Mouse (Mus musculus): ENCODE measurements around the gene S1pr5.
"Not testable (repeated sequence)": the region's sequence is repeated elsewhere in the genome, so short reads cannot be mapped to it uniquely, and the experiment has no call there.

S1pr5 gene

GRCm38 (mm10) chr9:21265611-21266010, 17.4 kb upstream of the S1pr5 start:
- no peak for DNase-seq

GRCm38 (mm10) chr9:21265000-21265561, 16.8 kb upstream of the S1pr5 start, which contains the start of gene Atg4d:
Atg4d (plus strand) TSS chr9:21265293.
- DNase-seq = peak; percentile 99

GRCm38 (mm10) chr9:21264272-21264999, 16.2 kb upstream of the S1pr5 start:
- DNase-seq = no peak

GRCm38 (mm10) chr9:21261831-21262230, 13.6 kb upstream of the S1pr5 start:
- DNase-seq = no peak

GRCm38 (mm10) chr9:21260491-21261040, 12.3 kb upstream of the S1pr5 start:
- no peak for DNase-seq

- DNase-seq = not testable (repeated sequence)
Measured at GRCm38 (mm10) chr9:21256349-21256748, 8.1 kb upstream of the S1pr5 start.

GRCm38 (mm10) chr9:21254690-21255089, 6.4 kb upstream of the S1pr5 start:
- DNase-seq = no peak

GRCm38 (mm10) chr9:21251116-21251735, 3.0 kb upstream of the S1pr5 start:
- no peak for DNase-seq

- DNase-seq = no peak
Measured at GRCm38 (mm10) chr9:21250509-21250908, 2.3 kb upstream of the S1pr5 start.

- DNase-seq = no peak
Measured at GRCm38 (mm10) chr9:21249629-21250508, 1.6 kb upstream of the S1pr5 start.

GRCm38 (mm10) chr9:21246342-21246741, 1.9 kb downstream of the S1pr5 start:
- DNase-seq = peak in 1 of 2 experiments; percentile 30

GRCm38 (mm10) chr9:21245113-21245487, 3.1 kb downstream of the S1pr5 start:
- no peak for DNase-seq

GRCm38 (mm10) chr9:21244428-21245112, 3.7 kb downstream of the S1pr5 start:
- DNase-seq = peak in 1 of 2 experiments; percentile 37

GRCm38 (mm10) chr9:21243826-21244427, 4.3 kb downstream of the S1pr5 start:
- DNase-seq = no peak

- DNase-seq = peak; percentile 76 to 88
Measured at GRCm38 (mm10) chr9:21241343-21241742, 6.9 kb downstream of the S1pr5 start.

GRCm38 (mm10) chr9:21239465-21239848, 8.8 kb downstream of the S1pr5 start:
- no peak for DNase-seq

GRCm38 (mm10) chr9:21238733-21239464, 9.3 kb downstream of the S1pr5 start, which contains the start of gene Keap1:
Keap1 (minus strand) TSS chr9:21239361.
- peak; percentile 88 to 91 for DNase-seq

- peak in 1 of 2 experiments; percentile 21 for DNase-seq
Measured at GRCm38 (mm10) chr9:21238004-21238732, 10.1 kb downstream of the S1pr5 start.

GRCm38 (mm10) chr9:21237368-21238003, 10.8 kb downstream of the S1pr5 start:
- DNase-seq = peak; percentile 50 to 60

GRCm38 (mm10) chr9:21236991-21237367, 11.3 kb downstream of the S1pr5 start:
- DNase-seq = peak in 1 of 2 experiments; percentile 24
